Mouse (Mus musculus) G1E (cell line): Measurements from ENCODE around the gene Gm21972. TPM values are rescaled to one million over a fixed set of nuclear protein-coding genes. Genes with fewer than 3 reads are reported as not detected.

Experiments used
- ATAC-seq: 2 replicates; pipeline ENCODE4 v1.8.0; 2016; ENCODE audit warnings: mild to moderate bottlenecking; ENCODE audit not compliant: insufficient number of reproducible peaks, poor library complexity, low FRiP score, severe bottlenecking; ENCODE audit errors: extremely low read depth
- DNase-seq: peaks from one replicate; pipeline ENCODE4 v3.0.0; 2012; ENCODE audit warnings: low spot score
- H3K27me3 ChIP-seq: 2 replicates; pipeline ENCODE4 v1.6.1; 2012; ENCODE audit warnings: mild to moderate bottlenecking, low read length, inconsistent platforms; ENCODE audit not compliant: insufficient read depth
- H3K36me3 ChIP-seq: replicated peaks from 2 replicates; pipeline ENCODE3; 2012; ENCODE audit warnings: mild to moderate bottlenecking, inconsistent platforms
- H3K4me1 ChIP-seq: 2 replicates; pipeline ENCODE4 v1.6.1; 2012; ENCODE audit warnings: low read depth, low read length, inconsistent platforms, mixed read lengths; ENCODE audit not compliant: insufficient read depth
- H3K4me3 ChIP-seq: 2 replicates; pipeline ENCODE4 v1.5.1; 2012; ENCODE audit warnings: low read depth, mild to moderate bottlenecking, inconsistent platforms, low read length, moderate library complexity, mixed read lengths
- H3K9me3 ChIP-seq: replicated peaks from 2 replicates; pipeline ENCODE4 v1.6.1; 2012; ENCODE audit warnings: inconsistent platforms
- CTCF ChIP-seq: IDR thresholded peaks from 2 replicates; pipeline ENCODE4 v1.5.1; 2012; ENCODE audit warnings: low read depth, low read length, inconsistent platforms, mixed read lengths
- GATA1 ChIP-seq: IDR thresholded peaks from 2 replicates; pipeline ENCODE4 v1.6.1; 2012; ENCODE audit warnings: borderline replicate concordance, low read length, inconsistent platforms, mixed read lengths
- GATA2 ChIP-seq: IDR thresholded peaks from 2 replicates; pipeline ENCODE4 v1.6.1; 2012; ENCODE audit warnings: low read depth, low read length, inconsistent platforms, borderline replicate concordance
- POLR2AphosphoS5 ChIP-seq: IDR thresholded peaks from 2 replicates; pipeline ENCODE4 v1.6.1; 2012; ENCODE audit warnings: low read depth, low read length, inconsistent platforms; ENCODE audit not compliant: insufficient replicate concordance
- TAL1 ChIP-seq: conservative IDR thresholded peaks from 2 replicates; pipeline ENCODE4 v1.6.1; 2012; ENCODE audit warnings: low read depth, low read length, inconsistent platforms, mixed read lengths
- polyA plus RNA-seq: library from polyadenylated mRNA; stranded (reverse); fragments of >175 nt; gene quantifications from 2 replicates; pipeline ENCODE4 v1.2.3, GENCODE M21; 2012
- total RNA-seq, 2 experiments: library from RNA; stranded (forward) in 1 of 2; stranded (reverse) in 1 of 2; fragments of 200-1000 nt in 1 of 2; fragments of >200 nt in 1 of 2; fragmentation: Nextera tagmentation in 1 of 2; gene quantifications; 2 replicates each; pipeline ENCODE4 v1.2.3; 2014 to 2017

The Gm21972 gene
- 8.2 and 15.5 TPM in 2 replicates for total RNA-seq (2014; fragmentation: Nextera tagmentation)
- total RNA-seq (2017), result 9.3 and 17.7 TPM in 2 replicates
- 9.2 and 10.7 TPM in 2 replicates for polyA plus RNA-seq

- Histone ChIP-seq H3K9me3 (no peaks in the 10 kb centered on the region), H3K4me3 (no peak within 1 kb of the TSS), H3K36me3 (peaks cover 87% of the 10 kb centered on the region), H3K27me3 (no peaks in the 10 kb centered on the region), H3K4me1 (no peaks in the 10 kb centered on the region)
- ATAC-seq (no peak), DNase-seq (no peak)
- no peak for TF ChIP-seq GATA2
- no peak for TF ChIP-seq CTCF
- no peak for TF ChIP-seq GATA1
- TF ChIP-seq POLR2AphosphoS5, result no peak
- no peak for TF ChIP-seq TAL1
These were observed at the start of gene Gm21972 for GRCm38 (mm10) chr1:86133337-86133736. Gene Gm21972 (plus strand): TSS chr1:86133637.

DNA sequence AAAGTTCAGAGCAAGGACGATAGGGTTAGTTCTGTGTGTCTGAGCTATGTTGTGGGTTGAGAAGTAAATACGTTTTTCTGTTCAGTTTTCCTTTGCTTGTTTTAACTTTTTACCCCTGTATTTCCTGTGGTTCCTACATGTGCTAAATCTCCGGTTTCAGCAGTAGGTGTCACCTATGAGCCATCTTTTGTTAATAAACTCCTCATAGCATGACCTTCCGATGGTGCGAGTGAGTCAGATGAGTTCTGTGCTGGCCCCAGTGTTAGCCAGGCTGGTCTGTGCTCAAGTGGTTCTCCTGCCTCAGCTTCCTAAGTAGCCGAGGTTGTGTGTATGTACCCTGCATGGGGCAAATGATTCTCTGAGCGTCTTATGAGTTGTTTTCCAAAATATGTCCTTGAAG lies 39.0 kb upstream of the Gm21972 start:
- TF ChIP-seq GATA1 (no peak), GATA2 (no peak), POLR2AphosphoS5 (no peak), CTCF (no peak), TAL1 (no peak)
- ATAC-seq (no peak), DNase-seq (no peak)
- Histone ChIP-seq H3K9me3 (no peaks in the 10 kb centered on the region), H3K4me1 (no peaks in the 10 kb centered on the region), H3K36me3 (peaks cover 86% of the 10 kb centered on the region), H3K27me3 (no peaks in the 10 kb centered on the region), H3K4me3 (no peak overlapping the region)

- no peaks in the 10 kb centered on the region for H3K9me3 ChIP-seq
- TF ChIP-seq GATA1 (no peak), GATA2 (no peak), POLR2AphosphoS5 (no peak), TAL1 (no peak), CTCF (no peak)
- ATAC-seq, result no peak
- no peak overlapping the region for H3K4me3 ChIP-seq
- no peak for DNase-seq
- no peaks in the 10 kb centered on the region; the same call in 1 of the 2 replicates for H3K4me1 ChIP-seq
- no peaks in the 10 kb centered on the region for H3K27me3 ChIP-seq
- peaks cover 67% of the 10 kb centered on the region for H3K36me3 ChIP-seq
These were observed 28.4 kb upstream of the Gm21972 start for GRCm38 (mm10) chr1:86105054-86105453.

DNA sequence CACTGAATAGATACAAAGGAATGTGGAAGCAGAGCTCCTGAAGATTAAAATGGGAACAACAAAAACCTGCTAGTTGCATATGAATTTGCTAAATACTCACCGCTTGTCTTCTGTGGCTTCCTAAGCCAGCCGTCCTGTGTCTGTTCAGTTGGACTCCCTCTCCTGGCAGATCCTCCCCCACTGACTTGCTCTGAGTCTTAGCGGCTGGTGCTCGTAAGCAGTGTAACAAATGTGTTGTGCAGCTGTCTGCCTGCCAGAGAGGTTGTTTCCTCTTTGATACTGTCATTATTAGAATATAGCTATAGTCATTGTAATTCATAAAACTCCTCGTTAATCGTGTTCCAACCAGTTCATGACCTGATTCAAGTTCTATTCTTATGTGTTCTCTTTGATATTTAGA lies 21.7 kb upstream of the Gm21972 start, which contains the start of gene Htr2b:
Htr2b (minus strand) TSS at position 192 of the 400 bp plus-strand sequence.
- Histone ChIP-seq H3K9me3 (no peaks in the 10 kb centered on the region), H3K4me3 (no peak within 1 kb of the TSS), H3K27me3 (no peaks in the 10 kb centered on the region), H3K36me3 (peaks cover 62% of the 10 kb centered on the region), H3K4me1 (peaks cover 2% of the 10 kb centered on the region; the same call in 1 of the 2 replicates)
- no peak for DNase-seq
- ATAC-seq, result no peak
- no peak for TF ChIP-seq POLR2AphosphoS5
- no peak for TF ChIP-seq GATA1
- no peak for TF ChIP-seq TAL1
- no peak for TF ChIP-seq CTCF
- TF ChIP-seq GATA2, result no peak

DNA sequence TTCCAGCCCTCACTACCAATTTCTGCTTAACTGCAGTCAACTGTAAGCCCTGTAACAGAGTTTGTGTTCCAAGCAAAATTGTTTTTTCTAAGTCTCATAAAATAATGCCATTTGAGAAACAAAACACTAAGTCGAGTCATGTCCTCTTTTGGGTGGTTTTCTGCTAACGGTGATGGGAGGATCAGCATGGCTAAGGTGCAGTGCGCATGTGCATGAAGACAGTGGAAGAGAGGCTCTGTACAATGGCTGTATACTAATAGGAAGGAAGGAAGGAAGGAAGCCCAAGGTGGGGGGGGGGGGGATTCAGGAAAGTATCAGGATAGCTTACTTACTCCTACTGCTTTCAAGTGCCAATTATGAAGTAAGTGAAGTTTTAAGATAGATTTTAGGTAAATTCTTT lies 19.3 kb upstream of the Gm21972 start:
- ATAC-seq (no peak), DNase-seq (no peak)
- TF ChIP-seq TAL1, result no peak
- TF ChIP-seq GATA1, result no peak
- no peak for TF ChIP-seq CTCF
- TF ChIP-seq POLR2AphosphoS5, result no peak
- no peak for TF ChIP-seq GATA2
- no peaks in the 10 kb centered on the region for H3K27me3 ChIP-seq
- peaks cover 2% of the 10 kb centered on the region; the same call in 1 of the 2 replicates for H3K4me1 ChIP-seq
- H3K36me3 ChIP-seq, result peaks cover 73% of the 10 kb centered on the region
- no peak overlapping the region for H3K4me3 ChIP-seq
- H3K9me3 ChIP-seq, result no peaks in the 10 kb centered on the region

DNA sequence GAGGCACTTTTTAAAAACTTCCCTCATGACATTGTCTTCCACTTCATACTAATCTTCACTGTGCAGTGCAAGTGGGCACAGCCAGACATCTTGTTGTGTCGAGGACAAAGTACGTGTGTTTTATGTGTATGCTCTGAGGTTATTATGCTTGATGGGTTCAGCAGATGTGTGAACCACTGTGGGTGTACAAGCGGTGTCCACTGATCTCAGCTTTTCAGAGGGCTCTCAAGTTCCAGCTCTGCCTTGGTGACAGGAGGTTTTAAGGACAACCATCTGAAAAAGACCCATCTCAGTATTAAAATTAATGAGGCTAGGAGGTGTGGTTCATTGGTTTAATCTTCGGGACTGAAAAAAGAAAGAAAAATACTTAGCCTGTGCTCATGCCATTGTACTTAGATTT lies 13.9 kb upstream of the Gm21972 start:
- Histone ChIP-seq H3K4me1 (no peaks in the 10 kb centered on the region), H3K27me3 (no peaks in the 10 kb centered on the region), H3K9me3 (no peaks in the 10 kb centered on the region), H3K36me3 (peaks cover 92% of the 10 kb centered on the region), H3K4me3 (no peak overlapping the region)
- DNase-seq (no peak), ATAC-seq (no peak)
- TF ChIP-seq GATA1, result no peak
- no peak for TF ChIP-seq POLR2AphosphoS5
- TF ChIP-seq CTCF, result no peak
- no peak for TF ChIP-seq GATA2
- TF ChIP-seq TAL1, result no peak

GRCm38 (mm10) chr1:86126036-86126435 lies 7.4 kb upstream of the Gm21972 start:
- TF ChIP-seq POLR2AphosphoS5, result no peak
- TF ChIP-seq GATA2, result no peak
- no peak for TF ChIP-seq TAL1
- no peak for TF ChIP-seq CTCF
- no peak for TF ChIP-seq GATA1
- ATAC-seq (no peak), DNase-seq (no peak)
- Histone ChIP-seq H3K36me3 (peaks cover 94% of the 10 kb centered on the region), H3K9me3 (no peaks in the 10 kb centered on the region), H3K27me3 (no peaks in the 10 kb centered on the region), H3K4me3 (no peak overlapping the region), H3K4me1 (no peaks in the 10 kb centered on the region)
